Mouse (Mus musculus) lung, embryonic 15.5 days (tissue): ENCODE data around the gene Gckr. TPM values are rescaled to one million over a fixed set of nuclear protein-coding genes. Genes with fewer than 3 reads are reported as not detected.

Source experiments
- polyA plus RNA-seq: library from polyadenylated mRNA; unstranded; fragments of >200 nt; fragmentation: Nextera tagmentation; extraction: Ambion mirVana; gene quantifications from 2 replicates; pipeline ENCODE4 v1.2.1, GENCODE M21; 2015

Gene Gckr
- polyA plus RNA-seq, 1 experiment from 2014 or later, result 0.07 TPM

Other genes with a start within 250 kb of the Gckr start
- gene Atraid, start 249.1 kb upstream of the Gckr start, polyA plus RNA-seq, result 149 and 154 TPM in 2 replicates
- 7.8 and 8.1 TPM in 2 replicates for gene Slc5a6, start 248.5 kb upstream of the Gckr start, polyA plus RNA-seq
- 27.5 and 29.6 TPM in 2 replicates for gene Cad, start 242.7 kb upstream of the Gckr start, polyA plus RNA-seq
- gene Dnajc5g, start 191.2 kb upstream of the Gckr start, polyA plus RNA-seq, result not detected in 2 replicates
- gene Slc30a3, start 189.2 kb upstream of the Gckr start, polyA plus RNA-seq, result 0.25 and 0.29 TPM in 2 replicates
- 0.36 and 0.70 TPM in 2 replicates for gene Trim54, start 180.7 kb upstream of the Gckr start, polyA plus RNA-seq
- gene Ucn, start 158.6 kb upstream of the Gckr start, polyA plus RNA-seq, result not detected in 2 replicates
- 51.3 and 60.6 TPM in 2 replicates for gene Mpv17, start 143.2 kb upstream of the Gckr start, polyA plus RNA-seq
- gene Gm29609, start 117.5 kb upstream of the Gckr start, polyA plus RNA-seq, result 1.1 and 1.4 TPM in 2 replicates
- 68.4 and 69.3 TPM in 2 replicates for gene Gtf3c2, start 117.3 kb upstream of the Gckr start, polyA plus RNA-seq
- 146 and 147 TPM in 2 replicates for gene Snx17, start 104.2 kb upstream of the Gckr start, polyA plus RNA-seq
- gene Eif2b4, start 104.0 kb upstream of the Gckr start, polyA plus RNA-seq, result 61.2 and 64.3 TPM in 2 replicates
- gene Zfp513, start 95.1 kb upstream of the Gckr start, polyA plus RNA-seq, result 8.8 and 9.5 TPM in 2 replicates
- gene Ppm1g, start 76.8 kb upstream of the Gckr start, polyA plus RNA-seq, result 141 and 144 TPM in 2 replicates
- 155 and 167 TPM in 2 replicates for gene Nrbp1, start 56.6 kb upstream of the Gckr start, polyA plus RNA-seq
- 0.40 and 0.64 TPM in 2 replicates for gene Gm9970, start 56.2 kb upstream of the Gckr start, polyA plus RNA-seq
- gene Krtcap3, start 45.8 kb upstream of the Gckr start, polyA plus RNA-seq, result 36.4 and 37.9 TPM in 2 replicates
- gene Ift172, start 6.3 kb upstream of the Gckr start, polyA plus RNA-seq, result 33.8 and 37.2 TPM in 2 replicates
- gene Fndc4, start 1.4 kb upstream of the Gckr start, polyA plus RNA-seq, result 51.5 and 54.8 TPM in 2 replicates
- 48.2 and 55.3 TPM in 2 replicates for gene Zfp512, start 155.0 kb downstream of the Gckr start, polyA plus RNA-seq
- gene 4930548H24Rik, start 188.3 kb downstream of the Gckr start, polyA plus RNA-seq, result not detected in 2 replicates
- 57.2 and 63.8 TPM in 2 replicates for gene Gpn1, start 197.3 kb downstream of the Gckr start, polyA plus RNA-seq
- gene Slc4a1ap, start 229.6 kb downstream of the Gckr start, polyA plus RNA-seq, result 23.4 and 31.2 TPM in 2 replicates
- 20.9 and 24.4 TPM in 2 replicates for gene Supt7l, start 230.4 kb downstream of the Gckr start, polyA plus RNA-seq